Mouse (Mus musculus) CH12.LX (cell line): ENCODE measurements around the gene Gsg1l. TPM values are rescaled to one million over a fixed set of nuclear protein-coding genes. Genes with fewer than 3 reads are reported as not detected.

Experiments used
- DNase-seq: peaks from one replicate; pipeline ENCODE4 v3.0.0-alpha.2; 2013; ENCODE audit errors: extremely low read depth
- H3K27ac ChIP-seq: 2 replicates; pipeline ENCODE4 v1.5.1; 2012; ENCODE audit warnings: low read depth, mild to moderate bottlenecking, control low read depth, moderate library complexity; ENCODE audit not compliant: insufficient read depth
- H3K27me3 ChIP-seq: replicated peaks from 2 replicates; pipeline ENCODE3; 2012; ENCODE audit warnings: inconsistent platforms
- H3K36me3 ChIP-seq, 2 experiments: replicated peaks in 1 of 2; 2 replicates each; pipeline versions ENCODE3 to v1.6.1; 2012; ENCODE audit warnings: inconsistent platforms in 1 of 2, low read length in 1 of 2, mild to moderate bottlenecking in 1 of 2, mixed read lengths in 1 of 2, moderate library complexity in 1 of 2; ENCODE audit not compliant: control insufficient read depth in 1 of 2, insufficient read depth in 1 of 2
- H3K4me1 ChIP-seq, 2 experiments: 2 replicates each; pipeline ENCODE4 v1.6.1; 2012; ENCODE audit warnings: inconsistent platforms in 1 of 2, moderate library complexity in 1 of 2; ENCODE audit not compliant: insufficient read depth in 2 of 2, control insufficient read depth in 1 of 2
- H3K4me2 ChIP-seq: 2 replicates; pipeline ENCODE4 v1.6.1; 2012; ENCODE audit warnings: low read depth, mild to moderate bottlenecking, control low read depth; ENCODE audit not compliant: poor library complexity, insufficient read depth, severe bottlenecking
- H3K4me3 ChIP-seq, 3 experiments: fragments of 150-350 bp in 1 of 3; sonication (generic) in 1 of 3; replicated peaks in 1 of 3; 2 replicates each; pipeline versions ENCODE3 to v1.5.1; 2011 to 2012; ENCODE audit warnings: low read depth in 2 of 3, low read length in 2 of 3, mild to moderate bottlenecking in 2 of 3, moderate library complexity in 2 of 3, control low read depth in 1 of 3, improper control_type of control experiment in 1 of 3, inconsistent platforms in 1 of 3, mixed read lengths in 1 of 3; ENCODE audit not compliant: poor library complexity in 1 of 3
- H3K79me2 ChIP-seq: replicated peaks from 2 replicates; pipeline ENCODE4 v1.6.1; 2012; ENCODE audit warnings: mild to moderate bottlenecking, moderate library complexity; ENCODE audit not compliant: control insufficient read depth, poor library complexity, insufficient read depth, severe bottlenecking; ENCODE audit errors: extremely low read depth
- H3K9ac ChIP-seq: 2 replicates; pipeline ENCODE4 v1.6.1; 2012; ENCODE audit warnings: low read depth, mild to moderate bottlenecking, control low read depth, moderate library complexity; ENCODE audit not compliant: insufficient read depth
- H3K9me3 ChIP-seq: replicated peaks from 2 replicates; pipeline ENCODE3; 2012; ENCODE audit warnings: low read length, inconsistent platforms, mixed read lengths
- CTCF ChIP-seq, 2 experiments: IDR thresholded peaks in 1 of 2; conservative IDR thresholded peaks in 1 of 2; 2 replicates each; pipeline ENCODE4 v1.5.1; 2011 to 2012; ENCODE audit warnings: low read depth in 2 of 2, low read length in 2 of 2, improper control_type of control experiment in 1 of 2, inconsistent platforms in 1 of 2, mild to moderate bottlenecking in 1 of 2, moderate library complexity in 1 of 2
- E2F4 ChIP-seq: IDR thresholded peaks from 2 replicates; pipeline ENCODE4 v1.6.1; 2011; ENCODE audit warnings: low read depth, low read length, improper control_type of control experiment; ENCODE audit not compliant: insufficient replicate concordance
- EP300 ChIP-seq: IDR thresholded peaks from 2 replicates; pipeline ENCODE4 v1.6.1; 2011; ENCODE audit warnings: low read length, improper control_type of control experiment
- GABPA ChIP-seq: IDR thresholded peaks from 2 replicates; pipeline ENCODE4 v1.6.1; 2012; ENCODE audit warnings: low read depth, low read length, improper control_type of control experiment, inconsistent platforms; ENCODE audit not compliant: insufficient replicate concordance
- HCFC1 ChIP-seq: IDR thresholded peaks from 2 replicates; pipeline ENCODE4 v1.6.1; 2012; ENCODE audit warnings: low read depth, mild to moderate bottlenecking, inconsistent platforms, low read length, improper control_type of control experiment
- IRF4 ChIP-seq: IDR thresholded peaks from 2 replicates; pipeline ENCODE4 v1.6.1; 2014; ENCODE audit warnings: low read depth, mild to moderate bottlenecking, inconsistent platforms, low read length, improper control_type of control experiment
- JUND ChIP-seq: conservative IDR thresholded peaks from 2 replicates; pipeline ENCODE4 v1.6.1; 2011; ENCODE audit warnings: low read depth, low read length, improper control_type of control experiment
- KAT2A ChIP-seq: IDR thresholded peaks from 2 replicates; pipeline ENCODE4 v1.6.1; 2012; ENCODE audit warnings: low read length, improper control_type of control experiment, inconsistent platforms; ENCODE audit not compliant: insufficient replicate concordance
- MAX ChIP-seq: IDR thresholded peaks from 2 replicates; pipeline ENCODE4 v1.6.1; 2011; ENCODE audit warnings: low read length, improper control_type of control experiment
- MAZ ChIP-seq: IDR thresholded peaks from 2 replicates; pipeline ENCODE4 v1.6.1; 2012; ENCODE audit warnings: low read depth, mild to moderate bottlenecking, inconsistent platforms, low read length, improper control_type of control experiment, moderate library complexity
- MEF2A ChIP-seq: IDR thresholded peaks from 2 replicates; pipeline ENCODE4 v1.6.1; 2014; ENCODE audit warnings: low read depth, mild to moderate bottlenecking, inconsistent platforms, low read length, improper control_type of control experiment, borderline replicate concordance
- NELFE ChIP-seq: IDR thresholded peaks from 2 replicates; pipeline ENCODE4 v1.6.1; 2011; ENCODE audit warnings: low read depth, low read length, improper control_type of control experiment
- NRF1 ChIP-seq: IDR thresholded peaks from 2 replicates; pipeline ENCODE4 v1.6.1; 2014; ENCODE audit warnings: low read depth, mild to moderate bottlenecking, inconsistent platforms, low read length, improper control_type of control experiment, moderate library complexity
- PAX5 ChIP-seq: IDR thresholded peaks from 2 replicates; pipeline ENCODE4 v1.6.1; 2012; ENCODE audit warnings: low read length, inconsistent platforms, mixed read lengths
- POLR2A ChIP-seq: IDR thresholded peaks from 2 replicates; pipeline ENCODE4 v1.6.1; 2011; ENCODE audit warnings: low read depth, mild to moderate bottlenecking, improper control_type of control experiment, low read length
- POLR2AphosphoS2 ChIP-seq: IDR thresholded peaks from 2 replicates; pipeline ENCODE4 v1.6.1; 2011; ENCODE audit warnings: low read depth, low read length, improper control_type of control experiment
- RAD21 ChIP-seq: IDR thresholded peaks from 2 replicates; pipeline ENCODE4 v1.6.1; 2011; ENCODE audit warnings: low read depth, mild to moderate bottlenecking, low read length, improper control_type of control experiment, moderate library complexity
- RCOR1 ChIP-seq: conservative IDR thresholded peaks from 2 replicates; pipeline ENCODE4 v1.6.1; 2012; ENCODE audit warnings: low read depth, mild to moderate bottlenecking, inconsistent platforms, low read length, improper control_type of control experiment
- SMC3 ChIP-seq: IDR thresholded peaks from 2 replicates; pipeline ENCODE4 v1.6.1; 2011; ENCODE audit warnings: low read depth, low read length, improper control_type of control experiment
- TBP ChIP-seq: conservative IDR thresholded peaks from 2 replicates; pipeline ENCODE4 v1.6.1; 2011; ENCODE audit warnings: low read depth, low read length, improper control_type of control experiment
- USF1 ChIP-seq: IDR thresholded peaks from 2 replicates; pipeline ENCODE4 v1.6.1; 2014; ENCODE audit warnings: low read depth, mild to moderate bottlenecking, inconsistent platforms, low read length, improper control_type of control experiment
- ZKSCAN1 ChIP-seq: IDR thresholded peaks from 2 replicates; pipeline ENCODE4 v1.6.1; 2012; ENCODE audit warnings: low read depth, inconsistent platforms, low read length, improper control_type of control experiment, borderline replicate concordance
- dilution Hi-C: fragments of 300-500 bp; cut with MboI; formaldehyde crosslinking; loops from 2 replicates; pipeline ENCODE4 v1.14.3; 2020; ENCODE audit warnings: low sequenced_read_pairs; ENCODE audit not compliant: extremely low pct_unique_long_range_greater_than_20kb, extremely low pct_ligation_motif_present
- in situ Hi-C: fragments of 300-500 bp; cut with MboI; formaldehyde crosslinking; loops from 3 replicates; pipeline ENCODE4 v1.14.3; 2019; ENCODE audit warnings: low sequenced_read_pairs, low pct_ligation_motif_present, low pct_unique_long_range_greater_than_20kb, mixed read lengths
- polyA plus RNA-seq: library from polyadenylated mRNA; unstranded; fragments of >175 nt; gene quantifications from 2 replicates; pipeline ENCODE4 v1.2.1, GENCODE M21; 2012; ENCODE audit warnings: low read depth; ENCODE audit not compliant: insufficient read length
- total RNA-seq, 2 experiments: library from RNA; depleted of rRNA; stranded (reverse); fragments of 300-350 nt in 1 of 2; fragments of >200 nt in 1 of 2; gene quantifications; 2 replicates each; pipeline ENCODE4 v1.2.3; 2012 to 2014

Gene Gsg1l
- total and polyA plus RNA-seq, 3 experiments: not detected

GRCm38 (mm10) chr7:125976695-125977094 lies 105.5 kb downstream of the Gsg1l start:
- Histone ChIP-seq H3K27me3 (peaks cover 87% of the 10 kb centered on the region), H3K27ac (no peak overlapping the region), H3K4me2 (no peak overlapping the region), H3K4me1 (no peaks in the 10 kb centered on the region), H3K9me3 (peaks cover 11% of the 10 kb centered on the region), H3K4me3 (no peak overlapping the region), H3K9ac (no peak overlapping the region), H3K36me3 (no peaks in the 10 kb centered on the region), H3K79me2 (no peaks in the 10 kb centered on the region)
- no peak for DNase-seq
- dilution Hi-C loops: no loop called here
- in situ Hi-C loops: no loop called here
- TF ChIP-seq KAT2A: no peak
- TF ChIP-seq RAD21: no peak
- TF ChIP-seq IRF4: no peak
- TF ChIP-seq E2F4: no peak
- no peak for TF ChIP-seq SMC3
- no peak for TF ChIP-seq RCOR1
- no peak for TF ChIP-seq ZKSCAN1
- TF ChIP-seq TBP: no peak
- TF ChIP-seq NRF1: no peak
- TF ChIP-seq GABPA: no peak
- TF ChIP-seq CTCF (conservative IDR thresholded peaks at IDR 0.05 in 1 of 2, IDR thresholded peaks at IDR 0.05 in 1 of 2; ENCODE audit: low read depth in 2 of 2, low read length in 2 of 2): no peak
- TF ChIP-seq PAX5: no peak
- no peak for TF ChIP-seq POLR2AphosphoS2
- TF ChIP-seq USF1: no peak
- TF ChIP-seq NELFE: no peak
- no peak for TF ChIP-seq POLR2A
- TF ChIP-seq MAX: no peak
- TF ChIP-seq MAZ: no peak
- TF ChIP-seq MEF2A: no peak

DNA sequence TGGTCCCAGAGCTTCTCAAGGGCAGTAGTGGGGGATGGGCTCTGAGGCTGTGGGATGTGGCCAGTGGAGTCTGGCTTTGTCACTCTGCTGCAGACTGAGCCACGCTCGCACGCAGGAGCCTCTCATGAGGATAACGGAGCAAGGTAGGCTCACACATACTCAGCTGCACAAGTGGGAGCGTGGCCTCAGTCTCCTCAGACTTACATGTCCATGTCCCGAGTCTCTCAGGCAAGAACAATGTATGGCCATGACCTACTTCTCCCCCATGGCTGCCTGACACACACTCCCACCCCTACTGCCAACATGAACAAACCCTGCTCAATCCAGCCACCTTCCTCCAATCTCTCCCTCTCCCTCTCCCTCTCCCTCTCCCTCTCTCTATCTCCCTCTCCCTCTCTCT lies 106.8 kb downstream of the Gsg1l start:
- Histone ChIP-seq H3K4me2 (no peak overlapping the region), H3K27me3 (peaks cover 88% of the 10 kb centered on the region), H3K79me2 (no peaks in the 10 kb centered on the region), H3K9ac (no peak overlapping the region), H3K4me3 (no peak overlapping the region)
- dilution Hi-C loops: no loop called here
- DNase-seq: no peak
- TF ChIP-seq HCFC1 (no peak), EP300 (no peak), MAX (no peak), IRF4 (no peak), GABPA (no peak), E2F4 (no peak), TBP (no peak), ZKSCAN1 (no peak), JUND (no peak)
- TF ChIP-seq, all 38 proteins: peak for 0
- no peak overlapping the region for H3K27ac ChIP-seq
- H3K36me3 ChIP-seq: no peaks in the 10 kb centered on the region
- peaks cover 6% of the 10 kb centered on the region for H3K9me3 ChIP-seq
- H3K4me1 ChIP-seq: no peaks in the 10 kb centered on the region
- in situ Hi-C loops: no loop called here
